Mouse (Mus musculus) C2C12 (cell line): ENCODE measurements around the gene Slc35f4.

Experiments used
- CTCF ChIP-seq: IDR thresholded peaks from one replicate; pipeline ENCODE4 v1.5.1; 2011; ENCODE audit not compliant: control insufficient read depth, insufficient read depth, insufficient read length
- FOSL1 ChIP-seq: IDR thresholded peaks from one replicate; pipeline ENCODE4 v1.8.0; 2011; ENCODE audit warnings: mild to moderate bottlenecking, low read length; ENCODE audit not compliant: poor library complexity, insufficient read depth, severe bottlenecking
- MAX ChIP-seq: IDR thresholded peaks from one replicate; pipeline ENCODE4 v1.6.1; 2011; ENCODE audit warnings: mild to moderate bottlenecking, control low read depth
- MYOG ChIP-seq: IDR thresholded peaks from one replicate; pipeline ENCODE4 v1.6.1; 2011; ENCODE audit not compliant: control insufficient read depth, insufficient read length; ENCODE audit errors: extremely low read depth
- USF1 ChIP-seq: IDR thresholded peaks from one replicate; pipeline ENCODE4 v1.6.1; 2011; ENCODE audit warnings: low read depth, mild to moderate bottlenecking, control low read depth, moderate library complexity

- no peak for TF ChIP-seq CTCF
- TF ChIP-seq MAX, result no peak
- no peak for TF ChIP-seq USF1
- TF ChIP-seq MYOG, result no peak
- TF ChIP-seq FOSL1, result no peak
These were observed 241.8 kb downstream of the Slc35f4 start for GRCm38 (mm10) chr14:49283784-49284655.
